ENCODE assay signal across 8 mouse cellular contexts in the genomic region with DNA sequence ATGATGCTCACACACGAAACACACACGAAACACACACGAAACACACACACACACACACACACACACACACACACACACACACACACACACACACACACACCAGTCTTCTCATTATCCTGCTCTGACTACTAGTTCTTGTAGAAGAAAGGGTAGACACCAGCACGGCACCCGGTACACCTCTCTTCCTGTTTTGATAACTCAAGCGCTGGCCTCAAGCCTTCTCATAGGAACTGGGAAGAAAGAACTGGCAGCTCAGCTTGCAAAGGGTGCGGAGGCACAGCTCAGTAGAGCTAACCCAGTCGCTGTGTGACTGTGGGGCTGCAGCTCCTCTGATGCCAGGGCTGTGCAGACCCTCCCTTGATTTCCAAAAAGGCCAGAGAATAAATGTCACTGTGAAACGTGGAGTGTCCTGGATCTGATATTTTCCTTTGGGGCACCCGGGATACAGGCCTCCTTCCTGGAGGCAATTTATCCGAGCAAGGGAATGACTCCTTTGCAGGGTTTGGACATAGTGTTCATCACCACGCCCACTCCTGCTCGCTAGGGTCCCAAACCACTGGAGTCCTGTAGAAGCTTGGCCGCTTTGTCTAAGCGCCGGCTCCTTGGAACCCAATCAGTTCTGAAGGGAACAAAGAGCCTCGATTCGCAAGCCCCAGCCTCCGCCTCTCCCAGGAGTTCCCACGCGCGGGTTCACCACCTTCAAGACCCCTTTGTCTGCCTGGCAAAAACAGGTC. TPM values are rescaled to one million over a fixed set of nuclear protein-coding genes. Genes with fewer than 3 reads are reported as not detected.
DNase-seq lines count a peak whose midpoint lies in the region; ATAC-seq and TF ChIP-seq lines count a peak whose summit lies in the region.

No protein-coding gene starts in this region.

- H3K9ac ChIP-seq in lung, embryonic 14.5 days: peak overlapping the region; percentile 53
- H3K9ac ChIP-seq in midbrain, embryonic 15.5 days: peak overlapping the region; percentile 81
- peak overlapping the region; percentile 25; the same call in 1 of the 2 replicates for H3K9ac ChIP-seq in stomach, embryonic 14.5 days (replicated peaks; ENCODE audit: low read depth, low read length)

- H3K27ac ChIP-seq in lung, embryonic 14.5 days (ENCODE audit: low read depth): peak overlapping the region; percentile 52; the same call in 1 of the 2 replicates
- peak overlapping the region; percentile 58 for H3K27ac ChIP-seq in embryonic facial prominence, embryonic 10.5 days (replicated peaks)
- H3K27ac ChIP-seq in midbrain, embryonic 15.5 days: peak overlapping the region; percentile 91
- no peak overlapping the region; the same call in 1 of the 2 replicates for H3K27ac ChIP-seq in stomach, embryonic 14.5 days (ENCODE audit: low read length)

- intact Hi-C loops in heart, postnatal 10 days (cut with DNase I): loop anchor here (5.0 kb wide), 3 partner anchors 48 to 353 kb away; partner anchors contain the start of gene Fam174a
- intact Hi-C loops in left cerebral cortex, postnatal 4 days (cut with DNase I): loop anchor here (10.0 kb wide), 1 partner anchor 1100 kb away; no protein-coding TSS in a partner anchor

- 0 out of 2 replicates have a peak, but pooled peaks cover 3% of the 10 kb centered on the region for H3K36me3 ChIP-seq in lung, embryonic 14.5 days (ENCODE audit: insufficient read depth)
- H3K36me3 ChIP-seq in embryonic facial prominence, embryonic 10.5 days (replicated peaks): no peaks in the 10 kb centered on the region
- no peaks in the 10 kb centered on the region for H3K36me3 ChIP-seq in midbrain, embryonic 15.5 days (replicated peaks)
- H3K36me3 ChIP-seq in stomach, embryonic 14.5 days (ENCODE audit: control insufficient read depth, insufficient read depth, low read length): no peaks in the 10 kb centered on the region

- ATAC-seq in lung, embryonic 14.5 days (ENCODE audit: insufficient read depth): peak; percentile 8; the same call in 1 of the 2 replicates
- ATAC-seq in midbrain, embryonic 15.5 days (replicated peaks): peak; percentile 46
- no peak for ATAC-seq in stomach, embryonic 14.5 days (ENCODE audit: insufficient number of reproducible peaks, insufficient read depth, low FRiP score, low read depth)
- ATAC-seq in erythroblast, adult 5-6 weeks (replicated peaks; ENCODE audit: low FRiP score, poor library complexity, severe bottlenecking): no peak

- H3K4me2 ChIP-seq in lung, embryonic 14.5 days: peak overlapping the region; percentile 86
- peak overlapping the region; percentile 84 for H3K4me2 ChIP-seq in midbrain, embryonic 15.5 days
- H3K4me2 ChIP-seq in stomach, embryonic 14.5 days (replicated peaks; ENCODE audit: low read depth, low read length): peak overlapping the region; percentile 92

- H3K9me3 ChIP-seq in lung, embryonic 14.5 days (ENCODE audit: low read depth, low read length): no peaks in the 10 kb centered on the region
- no peaks in the 10 kb centered on the region for H3K9me3 ChIP-seq in embryonic facial prominence, embryonic 10.5 days
- H3K9me3 ChIP-seq in midbrain, embryonic 15.5 days: no peaks in the 10 kb centered on the region
- H3K9me3 ChIP-seq in stomach, embryonic 14.5 days (ENCODE audit: control insufficient read depth, low read depth, low read length): no peaks in the 10 kb centered on the region

- 11% methylated on average over 22 of the region's 22 CpGs for WGBS in lung, embryonic 14.5 days
- 11% methylated on average over 22 of the region's 22 CpGs for WGBS in embryonic facial prominence, embryonic 10.5 days
- WGBS in midbrain, embryonic 15.5 days: 9% methylated on average over 22 of the region's 22 CpGs
- 15% methylated on average over 22 of the region's 22 CpGs for WGBS in stomach, embryonic 14.5 days

- H3K4me3 ChIP-seq in lung, embryonic 14.5 days (ENCODE audit: low read depth, low read length): peak overlapping the region; percentile 59
- peak overlapping the region; percentile 66 for H3K4me3 ChIP-seq in embryonic facial prominence, embryonic 10.5 days
- peak overlapping the region; percentile 73 for H3K4me3 ChIP-seq in midbrain, embryonic 15.5 days
- peak overlapping the region; percentile 49 for H3K4me3 ChIP-seq in stomach, embryonic 14.5 days (ENCODE audit: low read depth, low read length)

- no peaks in the 10 kb centered on the region for H3K27me3 ChIP-seq in lung, embryonic 14.5 days (ENCODE audit: insufficient read depth, low read length)
- peaks cover 31% of the 10 kb centered on the region for H3K27me3 ChIP-seq in embryonic facial prominence, embryonic 10.5 days (replicated peaks; ENCODE audit: low read depth, poor library complexity, severe bottlenecking)
- H3K27me3 ChIP-seq in midbrain, embryonic 15.5 days (replicated peaks): no peaks in the 10 kb centered on the region
- H3K27me3 ChIP-seq in stomach, embryonic 14.5 days (ENCODE audit: control insufficient read depth, insufficient read depth, low read length): no peaks in the 10 kb centered on the region

- no peak for TF ChIP-seq CTCF in lung, embryonic 14.5 days (IDR thresholded peaks at IDR 0.05; ENCODE audit: low read depth)

- H3K4me1 ChIP-seq in lung, embryonic 14.5 days (ENCODE audit: insufficient read depth): no peaks in the 10 kb centered on the region
- H3K4me1 ChIP-seq in embryonic facial prominence, embryonic 10.5 days: peaks cover 23% of the 10 kb centered on the region
- peaks cover 22% of the 10 kb centered on the region for H3K4me1 ChIP-seq in midbrain, embryonic 15.5 days
- H3K4me1 ChIP-seq in stomach, embryonic 14.5 days (ENCODE audit: control insufficient read depth, insufficient read depth, low read length): no peaks in the 10 kb centered on the region

- peak; percentile 61 for DNase-seq in lung, embryonic 14.5 days
- DNase-seq in lung, postnatal 25 days (ENCODE audit: low spot score): no peak
- DNase-seq in embryonic facial prominence, embryonic 10.5 days (ENCODE audit: low spot score): peak; percentile 34
- peak; percentile 12 to 20 for DNase-seq in heart, postnatal 10 days
- DNase-seq in left cerebral cortex, postnatal 4 days: peak; percentile 22

RNA-seq across cellular contexts. Expression of gene St8sia4, which starts 2.2 kb away (rescaled TPM):
- 15.9 and 16.3 TPM in 2 replicates for polyA plus RNA-seq in lung, embryonic 14.5 days (2014; fragmentation: Nextera tagmentation; extraction: Ambion mirVana)
- 6.4 and 7.2 TPM in 2 replicates for polyA plus RNA-seq in embryonic facial prominence, embryonic 10.5 days (2016; fragmentation: Nextera tagmentation; extraction: Ambion mirVana)
- total RNA-seq in heart, postnatal 10 days (2021): 10 to 100 TPM in 1 of 2 experiments, 1 to 10 TPM in 1; 7.8 to 11.6 TPM
- total RNA-seq in left cerebral cortex, postnatal 4 days (2021): 10 to 100 TPM; 29.4 to 32.8 TPM
- 37.6 and 42.2 TPM in 2 replicates for polyA plus RNA-seq in midbrain, embryonic 15.5 days (2015; fragmentation: Nextera tagmentation; extraction: Ambion mirVana)
- 7.5 and 7.7 TPM in 2 replicates for polyA plus RNA-seq in stomach, embryonic 14.5 days (2014; fragmentation: Nextera tagmentation; extraction: Ambion mirVana)
- 16.1 and 17.9 TPM in 2 replicates for total RNA-seq in erythroblast, adult 5-6 weeks (2015; ENCODE audit: low replicate concordance)
- total RNA-seq in erythroblast, adult 5-6 weeks (2017; ENCODE audit: low replicate concordance): 14.2 and 17.8 TPM in 2 replicates

Comparison
In these comparisons a context has a peak if more than half of its experiments do, and no peak if none do; other contexts are left out.
1. ATAC-seq: peak in lung, embryonic 14.5 days (single experiment) and midbrain, embryonic 15.5 days (single experiment); none in stomach, embryonic 14.5 days (single experiment) and erythroblast, adult 5-6 weeks (single experiment).
2. H3K9ac ChIP-seq: peak in every context shown above with its lines; median percentile 81 in midbrain, embryonic 15.5 days; 53 in lung, embryonic 14.5 days; 25 in stomach, embryonic 14.5 days.
3. Peak in every context shown above with its lines, with median percentiles within 50 percentile points of each other: H3K4me2 ChIP-seq and H3K4me3 ChIP-seq.